Mouse (Mus musculus) urinary bladder, postnatal 14 days (tissue): ENCODE results near the gene Megf11.

Experiments
- DNase-seq: peaks from one replicate; pipeline ENCODE4 v3.0.0; 2021; ENCODE audit warnings: low spot score

Gene Megf11

GRCm38 (mm10) chr9:64605735-64606349, 220.4 kb downstream of the Megf11 start:
- no peak for DNase-seq

- DNase-seq: no peak
These were observed 221.6 kb downstream of the Megf11 start for GRCm38 (mm10) chr9:64607049-64607448.

GRCm38 (mm10) chr9:64609546-64609945, 224.1 kb downstream of the Megf11 start:
- no peak for DNase-seq

- no peak for DNase-seq
These were observed 226.9 kb downstream of the Megf11 start for GRCm38 (mm10) chr9:64612121-64612983.

GRCm38 (mm10) chr9:64612984-64613649, 227.7 kb downstream of the Megf11 start:
- DNase-seq: no peak

- no peak for DNase-seq
These were observed 232.0 kb downstream of the Megf11 start for GRCm38 (mm10) chr9:64617413-64617812.

GRCm38 (mm10) chr9:64618433-64618832, 233.0 kb downstream of the Megf11 start:
- DNase-seq: no peak

GRCm38 (mm10) chr9:64619440-64619839, 234.0 kb downstream of the Megf11 start:
- no peak for DNase-seq

- DNase-seq: no peak
These were observed 235.2 kb downstream of the Megf11 start for GRCm38 (mm10) chr9:64620596-64620995.

- DNase-seq: no peak
These were observed 236.3 kb downstream of the Megf11 start for GRCm38 (mm10) chr9:64621499-64622296.

- no peak for DNase-seq
These were observed 237.9 kb downstream of the Megf11 start for GRCm38 (mm10) chr9:64623361-64623760.

GRCm38 (mm10) chr9:64624536-64624935, 239.1 kb downstream of the Megf11 start:
- DNase-seq: peak; percentile 44

- DNase-seq: no peak
These were observed 244.4 kb downstream of the Megf11 start for GRCm38 (mm10) chr9:64629802-64630201.

GRCm38 (mm10) chr9:64633169-64633568, 247.7 kb downstream of the Megf11 start:
- DNase-seq: no peak

- DNase-seq: no peak
These were observed 250.7 kb downstream of the Megf11 start for GRCm38 (mm10) chr9:64636111-64636510.

GRCm38 (mm10) chr9:64636961-64637360, 251.5 kb downstream of the Megf11 start:
- DNase-seq: no peak

- DNase-seq: peak; percentile 10
These were observed 252.8 kb downstream of the Megf11 start for GRCm38 (mm10) chr9:64638250-64638649.

GRCm38 (mm10) chr9:64639664-64640063, 254.2 kb downstream of the Megf11 start:
- peak; percentile 9 for DNase-seq

- DNase-seq: no peak
These were observed 258.7 kb downstream of the Megf11 start for GRCm38 (mm10) chr9:64644129-64644528.

GRCm38 (mm10) chr9:64645462-64645861, 260.0 kb downstream of the Megf11 start:
- no peak for DNase-seq

GRCm38 (mm10) chr9:64649393-64649792, 264.0 kb downstream of the Megf11 start:
- no peak for DNase-seq

- no peak for DNase-seq
These were observed 264.5 kb downstream of the Megf11 start for GRCm38 (mm10) chr9:64649892-64650291.
